Mouse (Mus musculus) CD4-positive, CD25-positive, alpha-beta regulatory T cell, adult 2 months (primary cell): ENCODE data around the gene Mmp19.
"Not testable (repeated sequence)": the region's sequence is repeated elsewhere in the genome, so short reads cannot be mapped to it uniquely, and the experiment has no call there.

Experiments used
- DNase-seq: peaks from one replicate; pipeline ENCODE4 v3.0.0-alpha.2; 2012; ENCODE audit warnings: low read depth, low spot score

Gene Mmp19

DNA sequence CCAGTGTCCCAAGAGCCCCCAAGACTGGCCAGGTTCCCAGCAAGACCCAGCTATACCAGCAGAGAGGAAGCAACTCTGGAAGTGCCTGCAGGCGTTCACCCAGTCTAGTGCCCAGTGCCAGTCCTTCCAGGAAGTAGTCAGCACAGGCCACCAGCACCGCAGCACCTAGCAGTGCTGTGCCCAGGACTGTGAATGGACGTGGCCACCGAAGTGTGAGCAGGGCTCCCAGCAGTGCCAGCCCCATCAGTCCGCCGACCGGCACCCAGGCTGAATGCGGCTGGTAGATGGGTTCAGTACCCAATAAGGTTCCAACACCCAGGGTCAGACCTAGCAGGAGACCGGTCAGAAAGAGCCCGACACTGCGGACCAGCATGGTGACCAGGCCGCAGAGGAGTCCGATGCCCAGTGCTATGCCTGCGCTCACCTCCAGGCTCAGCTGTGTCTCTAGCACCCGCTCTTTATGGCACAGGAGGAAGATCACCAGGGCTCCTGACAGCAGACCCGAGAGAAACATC, 11.3 kb downstream of the Mmp19 start:
- no peak for DNase-seq

DNA sequence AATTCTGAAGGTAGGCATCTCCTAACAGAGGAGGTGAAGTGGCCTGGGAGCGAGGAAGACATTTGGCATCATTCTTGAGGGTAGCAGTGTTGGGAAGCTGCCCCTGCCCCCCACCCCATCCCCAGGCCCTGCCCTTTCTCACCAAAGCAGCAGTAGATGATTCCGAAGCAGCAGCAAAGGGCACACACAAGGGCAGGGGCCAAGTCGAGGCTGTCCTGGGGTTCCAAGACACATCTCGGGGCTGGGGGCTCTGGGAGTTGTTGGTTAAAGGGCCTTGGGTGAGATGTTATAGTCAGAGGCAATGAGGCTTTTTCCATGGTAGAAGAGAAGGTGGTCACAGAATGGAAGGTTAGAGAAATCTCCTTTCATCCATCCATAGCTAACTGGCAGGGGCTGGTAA, 12.2 kb downstream of the Mmp19 start:
- DNase-seq: no peak

DNA sequence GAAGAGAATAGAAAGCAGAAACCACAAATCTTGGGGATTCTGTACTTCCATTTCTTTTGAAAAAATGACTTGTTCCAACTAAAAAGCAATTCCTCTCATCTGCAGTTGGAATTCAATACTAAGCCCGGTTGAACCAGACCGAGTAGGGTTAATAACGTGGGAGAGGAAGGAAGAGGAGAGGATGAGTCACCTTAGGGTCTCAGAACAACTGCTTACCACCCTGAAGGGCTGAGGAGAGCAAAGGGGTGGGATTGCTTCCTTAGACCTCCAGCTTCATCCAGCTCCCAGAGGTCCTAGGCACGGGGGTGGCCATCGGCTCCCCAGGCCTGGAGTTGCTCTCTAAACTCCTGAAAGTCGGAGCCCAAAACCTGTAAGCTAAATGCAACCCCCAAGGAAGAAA, 12.7 kb downstream of the Mmp19 start:
- no peak for DNase-seq

DNA sequence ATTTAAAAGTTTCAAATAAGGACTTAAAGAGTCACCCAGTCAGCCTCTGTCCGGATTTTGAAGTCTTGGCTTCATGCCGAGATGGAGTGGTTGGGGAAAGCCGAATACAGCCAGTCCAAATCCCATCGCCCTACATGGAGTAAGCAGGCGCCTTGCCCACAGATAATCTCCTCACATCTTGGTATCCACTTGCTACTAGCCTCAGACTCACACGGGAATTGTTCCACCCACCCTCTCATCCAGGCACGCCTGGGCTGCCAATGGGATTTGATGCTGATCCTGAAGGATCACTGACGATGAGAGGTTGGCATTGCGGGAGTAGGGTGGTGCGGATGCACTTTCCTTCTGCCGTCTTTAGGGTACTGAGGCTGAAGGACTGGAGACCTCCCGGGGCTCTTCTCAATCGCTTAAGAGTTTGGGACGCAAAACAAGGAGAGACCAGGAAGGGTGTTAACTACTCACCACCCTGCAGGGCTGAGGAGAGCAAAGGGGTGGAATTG, 13.1 kb downstream of the Mmp19 start, which contains the start of gene Dnajc14:
TSS of gene Dnajc14 (plus strand) at position 292 of the 500 bp plus-strand sequence.
- DNase-seq: no peak

DNA sequence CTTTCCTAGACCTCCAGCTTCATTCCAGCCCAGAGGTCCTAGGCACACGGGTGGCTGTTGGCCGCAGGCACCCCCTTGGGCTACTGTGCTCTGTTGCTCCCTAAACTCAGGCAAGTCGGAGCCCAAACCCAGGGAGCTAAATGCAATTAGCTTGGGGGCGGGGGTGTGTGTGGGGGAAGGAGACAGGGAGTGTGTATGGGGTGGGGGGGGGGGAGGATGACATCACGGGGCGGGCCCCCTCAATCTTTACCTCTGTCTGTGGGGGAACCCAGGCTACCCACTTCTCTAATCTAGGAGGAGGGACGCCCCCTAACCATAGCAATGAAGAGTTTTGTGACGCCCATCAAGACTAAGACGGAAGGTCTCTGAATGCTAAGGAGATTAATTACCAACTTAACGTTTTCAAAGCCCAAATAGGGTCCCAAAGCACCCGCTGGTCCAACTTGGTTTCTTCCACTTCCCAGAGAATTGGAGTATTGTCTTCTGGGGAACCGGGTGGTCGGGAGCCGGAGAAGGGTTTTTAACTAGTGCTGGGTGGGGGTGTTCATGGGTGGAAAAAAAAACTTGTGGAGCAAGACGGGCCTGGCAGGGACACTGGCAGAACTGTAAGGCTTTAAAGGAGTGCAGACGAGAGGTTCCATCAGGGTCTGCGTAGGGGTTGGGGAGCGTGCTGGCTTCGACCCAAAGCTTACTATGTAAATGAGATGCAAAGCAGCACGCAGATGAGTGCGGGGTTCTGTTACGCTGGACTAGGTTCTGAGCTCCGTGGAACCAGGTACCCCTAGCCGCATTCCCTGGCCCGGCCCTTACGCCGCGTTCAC, 13.8 kb downstream of the Mmp19 start, which contains the start of gene Tmem198b:
TSS of gene Tmem198b (minus strand) at position 100 of the 821 bp plus-strand sequence.
- DNase-seq: peak; percentile 69

DNA sequence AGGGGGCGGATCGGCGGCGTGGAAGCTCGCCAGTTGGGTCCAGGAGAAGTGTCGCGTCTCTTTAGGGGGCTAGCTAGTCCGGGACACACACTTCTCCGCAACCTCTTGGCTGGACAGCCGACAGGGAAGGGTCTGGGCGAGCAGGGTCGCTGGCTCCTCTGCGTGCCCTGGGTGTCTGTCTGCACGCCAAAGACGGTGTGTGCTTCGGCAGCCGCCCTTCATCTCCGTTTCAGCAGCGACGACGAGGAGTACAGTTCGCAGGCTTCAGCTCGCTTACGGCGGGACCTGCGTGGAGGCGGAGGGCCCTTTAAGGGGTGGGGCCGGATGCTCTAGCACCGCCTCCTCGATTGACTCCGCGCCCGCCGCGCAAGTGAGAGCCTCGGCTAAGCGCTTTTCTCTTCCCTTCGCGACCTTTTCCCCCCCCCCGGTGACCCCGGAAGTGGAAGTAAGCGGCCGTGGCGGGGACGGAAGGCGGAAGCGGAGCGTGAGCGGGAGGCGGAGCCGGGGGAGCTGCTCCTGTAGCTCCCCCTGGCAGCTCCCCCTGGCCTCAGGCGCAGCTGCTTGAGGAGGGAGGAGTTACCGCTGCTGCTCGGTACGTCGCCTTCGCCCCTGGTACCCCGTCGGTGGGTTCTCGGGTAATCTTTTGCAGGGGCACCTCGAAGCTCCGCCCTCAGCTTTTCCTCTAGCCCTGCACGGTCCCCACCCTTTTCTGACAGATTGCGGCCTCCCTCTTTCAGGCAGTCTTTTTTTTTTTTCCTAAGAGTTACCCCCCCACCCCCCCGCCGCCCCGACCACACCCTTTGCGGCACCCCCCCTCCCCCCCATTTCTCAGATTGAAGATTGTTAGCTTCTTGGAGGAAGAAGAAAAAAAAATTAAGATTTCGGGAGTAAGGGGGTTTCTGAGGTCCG, 14.6 kb downstream of the Mmp19 start:
- DNase-seq: peak; percentile 99

DNA sequence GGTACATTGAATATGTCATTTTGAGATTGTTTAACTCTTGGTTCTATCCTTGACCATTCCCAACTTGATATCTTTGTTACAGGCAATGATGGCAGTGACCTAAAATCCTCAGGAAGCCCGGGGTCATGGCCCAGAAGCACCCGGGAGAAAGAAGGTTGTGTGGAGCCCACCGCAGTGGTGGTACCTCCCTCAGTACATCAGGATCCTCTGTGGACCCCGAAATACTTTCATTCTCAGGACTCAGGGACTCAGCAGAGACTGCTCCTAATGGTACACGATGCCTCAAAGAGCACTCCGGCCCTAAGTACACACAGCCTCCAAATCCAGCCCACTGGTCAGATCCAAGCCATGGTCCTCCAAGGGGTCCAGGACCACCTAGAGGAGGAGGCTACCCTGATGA, 15.4 kb downstream of the Mmp19 start:
- no peak for DNase-seq

DNA sequence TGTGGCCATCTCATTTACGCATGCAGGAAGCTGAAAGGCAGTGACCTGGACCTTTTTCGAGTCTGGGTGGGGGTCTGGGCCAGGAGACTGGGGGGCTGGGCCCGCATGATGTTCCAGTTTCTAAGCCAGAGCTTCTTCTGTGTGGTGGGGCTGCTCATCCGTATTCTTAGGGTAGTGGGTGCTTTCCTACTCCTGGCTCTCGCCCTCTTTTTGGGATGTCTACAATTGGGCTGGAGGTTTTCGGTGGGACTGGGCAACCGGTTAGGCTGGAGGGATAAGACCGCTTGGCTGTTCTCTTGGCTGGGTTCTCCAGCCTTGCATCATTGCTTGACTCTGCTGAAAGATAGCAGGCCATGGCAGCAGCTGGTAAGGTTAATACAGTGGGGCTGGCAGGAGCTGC, 16.3 kb downstream of the Mmp19 start:
- DNase-seq: no peak

DNA sequence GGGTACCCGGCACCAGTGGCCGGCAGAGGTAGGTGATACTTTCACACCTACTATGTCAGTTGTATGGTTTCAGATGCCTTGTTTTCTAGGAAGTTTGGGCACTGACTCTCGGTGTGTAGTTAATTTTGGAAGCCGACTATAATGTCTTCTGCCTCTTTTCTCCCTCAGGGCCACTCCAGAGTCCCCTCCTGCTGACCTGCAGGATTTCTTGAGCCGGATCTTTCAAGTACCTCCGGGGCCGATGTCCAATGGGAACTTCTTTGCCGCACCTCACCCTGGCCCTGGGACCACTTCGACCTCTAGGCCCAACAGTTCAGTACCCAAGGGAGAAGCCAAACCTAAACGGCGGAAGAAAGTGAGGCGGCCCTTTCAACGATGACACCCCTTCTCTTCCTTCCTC, 26.3 kb downstream of the Mmp19 start, which contains the start of gene Sarnp:
TSS of gene Sarnp (plus strand) at position 301 of the 400 bp plus-strand sequence.
- DNase-seq: no peak

DNA sequence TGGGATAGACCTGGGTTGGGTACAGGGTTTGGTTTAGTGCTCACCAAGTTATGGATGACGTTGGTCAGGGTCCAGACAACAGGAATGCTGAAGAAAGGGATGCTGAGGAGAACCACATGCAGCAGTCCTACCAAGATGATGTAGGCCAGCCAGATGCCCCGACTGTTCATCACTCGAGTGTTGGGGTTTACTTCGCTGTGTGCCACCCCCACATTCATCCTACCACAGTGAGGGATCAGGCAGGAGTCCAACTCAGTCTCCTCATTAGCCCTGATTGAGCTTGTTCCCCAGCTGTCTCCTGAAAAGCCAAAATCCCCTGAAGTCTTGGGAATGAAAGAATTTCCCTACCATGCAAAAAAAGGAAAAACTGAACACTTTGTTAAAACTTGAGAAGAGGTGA, 29.5 kb downstream of the Mmp19 start:
- DNase-seq: no peak

DNA sequence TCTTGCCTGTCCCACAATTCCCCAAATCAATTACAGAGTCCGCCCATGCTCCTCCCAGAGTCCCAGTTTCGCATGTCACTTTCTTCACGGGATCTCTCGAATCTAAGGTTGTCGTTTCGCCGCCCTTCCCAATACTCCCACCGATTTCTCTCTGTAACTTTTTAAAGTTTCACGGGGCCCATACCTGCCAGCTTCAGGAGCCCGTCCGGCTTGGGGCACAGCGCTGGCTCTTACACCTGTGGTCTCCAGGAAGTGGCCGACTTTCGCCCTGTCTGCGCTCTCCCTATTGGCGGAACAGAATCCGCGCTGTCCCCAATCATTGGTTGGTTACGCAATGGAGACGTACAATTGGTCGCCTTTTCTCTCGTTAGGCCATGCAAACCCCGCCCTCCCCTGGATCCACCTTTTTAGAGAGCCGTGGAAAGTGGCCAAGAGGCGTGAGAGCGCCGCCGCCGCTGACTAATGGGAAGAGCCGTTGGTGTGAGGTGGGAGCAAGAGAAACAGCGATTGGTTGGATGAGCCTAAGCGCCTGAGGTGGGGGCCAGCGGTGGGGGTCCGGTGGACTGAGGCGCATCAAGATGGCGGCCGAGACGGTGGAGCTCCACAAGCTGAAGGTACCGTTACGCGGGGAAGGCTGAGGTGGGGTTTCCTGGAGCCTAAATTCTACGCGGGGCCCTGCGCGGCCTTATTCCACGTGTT, 30.8 kb downstream of the Mmp19 start, which contains the start of gene Ormdl2:
TSS of gene Ormdl2 (minus strand) at position 288 of the 699 bp plus-strand sequence.
- DNase-seq: peak; percentile 98

DNA sequence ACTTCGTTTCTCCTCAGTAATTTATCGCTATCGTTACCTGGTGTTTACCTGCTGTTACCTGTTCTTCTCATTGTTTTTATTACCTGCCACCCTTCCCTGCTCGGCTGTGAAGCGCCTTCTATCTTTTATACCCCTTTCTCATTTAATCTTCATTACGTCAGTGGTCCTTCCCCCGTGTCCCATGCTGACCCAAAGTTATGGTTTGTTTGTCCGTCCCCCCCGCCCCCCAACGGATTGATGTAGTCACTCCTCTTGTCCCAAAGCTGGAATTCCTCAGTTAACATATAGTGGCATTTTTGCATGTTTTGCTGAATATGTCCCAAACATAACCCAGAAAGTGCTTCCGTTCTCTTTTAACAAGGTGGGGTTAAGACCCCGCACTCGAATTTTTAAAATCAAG, 31.4 kb downstream of the Mmp19 start:
- DNase-seq: no peak

DNA sequence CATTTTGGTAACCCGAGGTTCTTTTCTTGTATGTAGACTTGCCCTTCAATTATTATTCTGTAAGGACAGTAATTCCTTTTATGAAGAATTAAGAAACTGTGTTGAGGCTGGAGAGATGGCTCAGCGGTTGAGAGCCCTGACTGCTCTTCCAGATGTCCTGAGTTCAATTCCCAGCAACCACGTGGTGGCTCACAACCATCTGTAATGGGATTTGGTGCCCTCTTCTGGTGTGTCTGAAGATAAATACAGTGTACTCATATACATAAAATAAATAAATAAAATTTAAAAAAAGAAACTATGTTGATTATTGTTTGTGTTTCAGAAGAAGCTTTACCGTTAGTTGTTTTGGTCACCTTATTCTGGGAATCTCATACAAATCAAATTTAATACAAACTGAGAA, 32.4 kb downstream of the Mmp19 start:
- DNase-seq: not testable (repeated sequence)

DNA sequence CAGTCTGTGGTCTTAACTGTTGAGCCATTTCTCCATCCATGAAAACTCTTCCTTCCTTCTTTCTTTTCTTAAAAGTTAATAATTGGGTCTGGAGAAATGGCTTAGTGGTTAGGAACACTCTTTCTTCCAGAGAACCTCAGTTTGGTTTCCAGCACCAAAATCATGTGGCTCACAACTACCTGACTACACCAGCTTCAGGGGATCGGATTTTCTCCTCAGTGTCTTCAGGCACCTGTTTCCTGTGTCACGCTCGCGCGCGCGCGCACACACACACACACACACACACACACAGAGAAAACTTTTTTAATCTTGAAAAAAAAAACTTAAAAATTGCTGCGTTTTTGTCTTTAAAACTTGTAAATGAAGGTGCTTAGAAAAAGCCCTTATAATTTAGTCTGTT, 33.1 kb downstream of the Mmp19 start:
- DNase-seq: peak; percentile 26

DNA sequence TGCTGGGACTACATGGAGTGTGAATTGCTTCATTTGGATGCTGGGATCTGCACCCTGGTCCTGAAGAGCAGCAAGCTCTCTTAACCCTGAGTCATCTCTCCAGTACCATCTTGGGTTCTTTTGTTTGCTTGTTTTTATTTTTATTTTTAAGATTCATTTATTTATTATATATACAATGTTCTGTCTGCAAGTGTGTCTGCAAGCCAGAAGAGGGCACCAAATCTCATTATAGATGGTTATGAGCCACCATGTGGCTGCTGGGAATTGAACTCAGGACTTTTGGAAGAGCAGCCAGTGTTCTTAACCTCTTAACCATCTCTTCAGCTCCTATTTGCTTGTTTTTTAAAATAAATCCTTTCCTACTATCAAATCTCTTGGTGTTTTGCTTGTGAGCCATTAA, 46.7 kb downstream of the Mmp19 start:
- no peak for DNase-seq

DNA sequence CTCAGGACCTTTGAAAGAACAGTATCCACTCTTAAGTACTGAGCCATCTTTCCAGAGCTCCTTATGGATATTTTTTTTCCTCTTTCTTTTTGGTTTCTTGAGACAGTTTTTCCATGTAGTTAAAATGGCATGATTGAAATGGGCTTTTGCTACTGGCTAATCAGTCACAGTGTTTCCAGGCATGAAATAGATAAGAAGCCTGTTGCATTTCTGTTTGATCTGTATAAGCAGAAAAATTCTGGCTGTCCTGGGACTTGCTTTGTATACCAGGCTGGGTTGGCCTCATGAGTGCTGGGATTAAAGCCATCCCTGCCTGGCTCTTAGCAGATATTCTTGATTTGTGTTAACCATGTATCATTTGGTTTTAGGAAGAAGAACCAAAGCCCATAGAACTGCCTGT, 48.7 kb downstream of the Mmp19 start:
- DNase-seq: no peak

DNA sequence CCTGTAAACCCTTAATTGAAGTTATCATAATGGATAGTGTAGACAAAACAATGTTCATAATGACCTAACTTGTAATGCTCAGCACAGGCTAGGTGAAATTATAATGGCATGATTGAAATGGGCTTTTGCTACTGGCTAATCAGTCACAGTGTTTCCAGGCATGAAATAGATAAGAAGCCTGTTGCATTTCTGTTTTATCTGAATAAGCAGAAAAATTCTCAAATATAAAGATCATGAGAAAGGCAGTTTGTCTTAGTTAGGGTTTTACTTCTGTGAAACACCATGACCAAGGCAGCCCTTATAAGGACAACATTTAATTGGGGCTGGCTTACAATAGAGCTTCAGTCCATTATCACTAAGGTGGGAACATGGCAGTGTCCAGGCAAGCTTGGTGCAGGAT, 49.9 kb downstream of the Mmp19 start:
- DNase-seq: no peak

DNA sequence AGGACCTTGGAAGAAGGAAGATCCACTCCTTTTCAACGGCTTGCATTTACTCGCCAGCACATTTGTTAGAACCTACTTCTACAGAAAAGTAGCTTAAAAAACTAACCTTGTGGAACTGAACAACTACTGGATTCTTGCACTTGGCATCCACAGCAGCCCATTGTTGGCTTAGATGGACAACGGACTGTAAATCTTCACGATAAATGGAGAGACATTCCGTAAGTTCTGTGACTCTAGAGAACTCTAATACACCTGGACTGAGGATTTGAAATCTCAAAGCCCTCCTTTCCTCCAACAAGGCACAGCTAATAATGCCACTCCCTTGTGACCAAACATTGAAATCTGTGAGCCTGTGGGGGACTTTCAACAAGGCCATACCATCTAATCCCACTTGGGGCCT, 52.5 kb downstream of the Mmp19 start:
- no peak for DNase-seq

DNA sequence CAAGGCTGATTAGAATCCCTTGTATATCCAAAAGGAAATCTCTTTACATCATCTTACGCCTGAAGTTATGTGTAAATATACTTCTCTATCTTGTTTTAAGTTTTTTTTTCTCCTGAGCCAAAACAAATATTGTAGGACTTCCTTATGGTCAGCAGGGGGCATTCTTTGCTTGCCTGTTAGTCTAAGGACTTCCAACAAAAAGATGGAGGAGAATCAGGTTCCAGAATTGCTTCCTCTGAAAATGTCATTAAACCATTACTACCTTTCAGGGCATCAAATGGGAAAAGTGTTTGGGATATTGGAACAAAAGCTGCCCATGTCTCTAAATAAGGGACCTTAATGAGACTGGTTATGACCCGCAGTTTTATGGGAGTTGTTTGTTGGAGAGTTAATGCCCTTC, 54.8 kb downstream of the Mmp19 start:
- peak; percentile 51 for DNase-seq

DNA sequence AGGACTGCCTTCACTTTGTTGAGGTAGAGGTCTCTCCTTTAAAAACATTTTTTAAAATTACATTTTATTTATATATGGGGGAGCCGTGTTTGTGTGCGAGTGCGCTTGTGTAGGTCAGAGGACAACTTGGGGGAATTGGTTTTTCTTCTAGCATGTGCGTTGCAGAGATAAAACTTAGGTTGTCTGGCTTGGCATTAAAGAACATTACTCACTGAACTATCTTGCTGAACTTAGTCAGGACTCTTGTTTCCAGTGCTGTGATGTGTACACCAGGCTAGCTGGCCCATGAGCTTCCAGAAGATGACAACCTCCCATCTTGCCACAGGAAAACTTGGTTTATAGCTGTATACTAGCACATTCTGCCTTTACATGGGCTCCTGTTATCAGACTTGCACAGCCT, 56.0 kb downstream of the Mmp19 start:
- DNase-seq: no peak

DNA sequence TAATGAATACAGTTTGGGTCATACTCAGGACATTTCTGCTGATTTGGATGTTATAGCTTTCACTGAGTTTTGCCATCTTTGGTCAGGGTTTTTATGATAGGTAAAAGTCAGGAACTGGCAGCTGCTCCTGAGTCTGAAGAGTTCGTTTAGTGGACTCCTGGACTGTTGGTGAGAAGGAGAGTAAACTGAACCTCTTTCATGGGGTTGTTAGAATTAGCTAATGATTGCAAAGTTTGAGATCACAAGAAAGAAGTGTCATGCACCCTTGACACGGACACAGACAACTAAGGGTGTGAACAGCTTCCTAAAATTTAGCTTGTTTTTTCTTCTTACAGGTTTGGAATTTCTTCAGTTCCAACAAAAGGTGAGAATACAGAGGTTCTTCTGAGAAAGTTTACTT, 57.7 kb downstream of the Mmp19 start:
- DNase-seq: no peak
